Mouse (Mus musculus) megakaryocyte, embryonic 14.5 days (primary cell): ENCODE results near the gene Gm5771. TPM values are rescaled to one million over a fixed set of nuclear protein-coding genes. Genes with fewer than 3 reads are reported as not detected.
"Not testable (repeated sequence)": the region's sequence is repeated elsewhere in the genome, so short reads cannot be mapped to it uniquely, and the experiment has no call there.

Experiments used
- H3K27me3 ChIP-seq: replicated peaks from 2 replicates; pipeline ENCODE3; 2012; ENCODE audit warnings: inconsistent platforms
- H3K36me3 ChIP-seq: replicated peaks from 2 replicates; pipeline ENCODE3; 2012; ENCODE audit warnings: low read length, inconsistent platforms, mixed read lengths
- H3K4me1 ChIP-seq: 2 replicates; pipeline ENCODE4 v1.6.1; 2012; ENCODE audit warnings: inconsistent platforms
- H3K4me3 ChIP-seq: replicated peaks from 2 replicates; pipeline ENCODE3; 2012; ENCODE audit warnings: moderate library complexity, mild to moderate bottlenecking, inconsistent platforms
- H3K9me3 ChIP-seq: 2 replicates; pipeline ENCODE4 v1.6.1; 2012; ENCODE audit warnings: inconsistent platforms
- FLI1 ChIP-seq: IDR thresholded peaks from 2 replicates; pipeline ENCODE4 v1.6.1; 2012; ENCODE audit warnings: low read length, inconsistent platforms, mixed read lengths
- GATA1 ChIP-seq: IDR thresholded peaks from 3 replicates; pipeline ENCODE4 v1.6.1; 2012; ENCODE audit warnings: mixed read lengths, low read length, inconsistent platforms, borderline replicate concordance
- polyA plus RNA-seq: library from polyadenylated mRNA; stranded (reverse); fragments of >175 nt; gene quantifications from 2 replicates; pipeline ENCODE4 v1.2.3, GENCODE M21; 2012; ENCODE audit warnings: low replicate concordance; ENCODE audit not compliant: insufficient read depth

Gm5771 gene
- not detected in 2 replicates for polyA plus RNA-seq

DNA sequence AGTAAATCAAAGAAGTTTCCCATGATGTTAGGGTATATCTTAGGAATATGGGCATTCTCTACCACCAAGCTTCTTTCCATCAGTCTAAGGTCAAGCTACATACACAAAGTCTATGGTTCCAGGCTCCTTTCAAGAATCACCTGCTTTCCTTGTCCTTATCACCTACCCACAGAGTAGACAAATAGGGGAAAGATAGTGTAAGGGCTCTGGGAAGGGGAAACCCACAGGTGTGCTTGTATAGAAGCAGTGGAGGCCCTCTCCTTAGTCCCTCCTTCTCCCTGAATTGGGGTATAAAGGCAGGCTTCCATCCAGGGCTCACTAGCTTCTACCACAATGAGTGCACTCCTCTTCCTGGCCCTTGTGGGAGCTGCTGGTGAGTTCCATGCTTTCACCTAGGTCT, at the start of gene Gm5771:
Gene Gm5771 (plus strand): TSS at position 301 of the 400 bp plus-strand sequence.
- not testable (repeated sequence) for H3K4me3 ChIP-seq, H3K4me1 ChIP-seq, H3K27me3 ChIP-seq, H3K9me3 ChIP-seq, H3K36me3 ChIP-seq

DNA sequence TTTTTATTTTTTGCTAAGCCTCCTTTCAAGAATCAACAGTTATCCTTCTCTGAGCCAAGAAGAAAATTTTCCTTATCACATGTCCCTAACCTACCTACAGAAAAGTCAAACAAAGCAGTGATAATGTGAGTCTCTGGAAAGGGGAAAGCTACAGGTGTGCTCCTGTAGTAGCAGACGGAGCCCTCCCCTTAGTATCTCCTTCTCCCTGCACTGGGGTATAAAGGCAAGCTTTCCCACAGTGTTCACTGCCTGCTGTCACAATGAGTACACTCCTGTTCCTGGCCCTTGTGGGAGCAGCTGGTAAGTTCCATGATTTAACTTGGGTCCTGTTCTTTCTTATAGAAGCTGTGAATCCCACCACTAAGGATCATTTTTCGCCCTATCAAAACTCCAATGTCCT, 38.2 kb upstream of the Gm5771 start, which contains the start of gene Try10:
Gene Try10 (plus strand): TSS at position 174 of the 400 bp plus-strand sequence.
- H3K9me3 ChIP-seq, result no peaks in the 10 kb centered on the region
- no peaks in the 10 kb centered on the region for H3K27me3 ChIP-seq
- TF ChIP-seq GATA1 (no peak), FLI1 (no peak)
- H3K4me1 ChIP-seq, result no peaks in the 10 kb centered on the region
- H3K36me3 ChIP-seq, result no peaks in the 10 kb centered on the region
- no peak within 1 kb of the TSS for H3K4me3 ChIP-seq

DNA sequence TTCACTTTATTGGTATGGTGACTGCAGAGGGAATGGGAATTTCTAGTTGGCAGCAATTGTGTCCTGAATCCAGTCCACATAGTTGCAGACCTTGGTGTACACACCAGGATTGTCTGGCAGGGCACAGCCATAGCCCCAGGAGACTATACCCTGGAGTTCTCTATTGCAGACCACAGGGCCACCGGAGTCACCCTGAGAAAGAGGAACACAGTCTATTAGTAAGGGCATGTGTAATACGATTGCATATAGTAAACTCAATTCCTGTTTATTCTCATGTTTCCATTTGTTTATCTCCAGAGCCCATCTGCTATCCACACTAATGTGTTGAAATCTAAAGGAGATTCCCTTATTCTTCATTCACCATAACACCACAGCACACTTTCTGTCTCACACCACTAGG, 18.4 kb upstream of the Gm5771 start:
- H3K36me3 ChIP-seq, H3K4me1 ChIP-seq, H3K27me3 ChIP-seq, H3K4me3 ChIP-seq, H3K9me3 ChIP-seq: not testable (repeated sequence)

DNA sequence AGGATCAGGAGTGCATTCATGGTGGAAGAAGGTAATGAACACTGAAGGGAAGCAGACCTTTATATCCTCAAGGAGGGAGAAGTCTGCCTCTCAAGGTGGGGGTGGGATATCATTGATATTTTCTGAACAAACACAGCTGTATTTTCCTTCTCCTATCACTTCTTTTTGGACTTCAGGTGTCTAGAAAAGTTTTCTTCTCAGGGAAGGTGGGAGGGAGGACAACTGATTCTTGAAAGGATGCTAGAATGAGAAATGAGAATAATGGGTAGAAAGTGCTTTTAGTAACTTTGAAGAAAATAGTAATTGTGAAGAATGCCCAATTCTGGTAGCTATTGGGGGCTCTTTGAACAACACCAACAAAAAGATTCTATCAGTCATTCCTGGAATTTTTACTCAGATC, 14.6 kb upstream of the Gm5771 start, which contains the start of gene Prss3:
Gene Prss3 (minus strand): TSS at position 101 of the 400 bp plus-strand sequence.
- not testable (repeated sequence) for H3K27me3 ChIP-seq, H3K4me3 ChIP-seq, H3K9me3 ChIP-seq, H3K36me3 ChIP-seq, H3K4me1 ChIP-seq

DNA sequence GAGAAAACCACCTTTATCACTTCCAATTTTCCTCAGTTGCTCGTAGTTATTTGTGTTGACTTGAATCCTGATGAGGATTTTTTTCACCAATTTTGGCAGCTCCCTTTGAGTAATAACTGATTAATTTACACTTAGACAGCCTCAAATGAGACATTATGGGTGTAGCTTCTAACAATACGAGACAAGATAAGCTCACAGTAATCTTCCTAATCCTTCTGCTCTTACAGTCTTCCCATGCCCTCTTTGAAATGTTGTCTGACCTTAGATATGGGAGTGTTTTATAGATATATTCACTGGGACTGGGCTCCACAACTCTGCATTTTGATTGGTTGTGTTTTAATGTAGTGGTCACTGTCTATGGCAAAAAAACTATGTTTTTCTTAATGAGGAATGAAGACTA, 5.4 kb upstream of the Gm5771 start:
- H3K36me3 ChIP-seq, result no peaks in the 10 kb centered on the region
- no peak for TF ChIP-seq GATA1
- TF ChIP-seq FLI1, result no peak
- H3K4me1 ChIP-seq, result no peaks in the 10 kb centered on the region
- no peaks in the 10 kb centered on the region for H3K9me3 ChIP-seq
- no peaks in the 10 kb centered on the region for H3K27me3 ChIP-seq
- H3K4me3 ChIP-seq, result no peak overlapping the region

DNA sequence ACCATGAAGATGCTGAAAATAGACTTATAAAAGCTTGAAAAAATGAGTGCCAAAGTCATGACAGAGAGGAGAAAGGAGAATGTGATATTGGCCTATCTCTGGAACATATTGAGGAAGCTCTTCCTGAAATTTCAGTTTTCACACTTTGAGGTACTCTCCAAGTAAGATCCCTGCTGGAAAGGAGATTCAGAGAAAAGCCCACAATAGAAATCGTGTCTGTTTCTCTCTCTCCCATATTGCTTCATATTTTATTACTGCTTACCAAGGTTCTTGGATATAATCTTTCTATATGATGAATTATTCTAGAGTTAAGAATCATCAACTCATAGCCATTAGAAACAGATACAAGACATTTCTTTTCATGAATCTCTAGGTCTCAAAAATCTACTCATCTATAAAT, 516 bp upstream of the Gm5771 start:
- H3K4me3 ChIP-seq, H3K4me1 ChIP-seq, H3K36me3 ChIP-seq, H3K27me3 ChIP-seq, H3K9me3 ChIP-seq: not testable (repeated sequence)

DNA sequence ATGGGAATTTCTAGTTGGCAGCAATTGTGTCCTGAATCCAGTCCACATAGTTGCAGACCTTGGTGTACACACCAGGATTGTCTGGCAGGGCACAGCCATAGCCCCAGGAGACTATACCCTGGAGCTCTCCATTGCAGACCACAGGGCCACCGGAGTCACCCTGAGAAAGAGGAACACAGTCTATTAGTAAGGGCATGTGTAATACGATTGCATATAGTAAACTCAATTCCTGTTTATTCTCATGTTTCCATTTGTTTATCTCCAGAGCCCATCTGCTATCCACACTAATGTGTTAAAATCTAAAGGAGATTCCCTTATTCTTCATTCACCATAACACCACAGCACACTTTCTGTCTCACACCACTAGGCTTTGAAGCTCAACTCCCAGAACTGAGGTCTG, 50.1 kb downstream of the Gm5771 start:
- H3K9me3 ChIP-seq, H3K36me3 ChIP-seq, H3K4me1 ChIP-seq, H3K27me3 ChIP-seq, H3K4me3 ChIP-seq: not testable (repeated sequence)

DNA sequence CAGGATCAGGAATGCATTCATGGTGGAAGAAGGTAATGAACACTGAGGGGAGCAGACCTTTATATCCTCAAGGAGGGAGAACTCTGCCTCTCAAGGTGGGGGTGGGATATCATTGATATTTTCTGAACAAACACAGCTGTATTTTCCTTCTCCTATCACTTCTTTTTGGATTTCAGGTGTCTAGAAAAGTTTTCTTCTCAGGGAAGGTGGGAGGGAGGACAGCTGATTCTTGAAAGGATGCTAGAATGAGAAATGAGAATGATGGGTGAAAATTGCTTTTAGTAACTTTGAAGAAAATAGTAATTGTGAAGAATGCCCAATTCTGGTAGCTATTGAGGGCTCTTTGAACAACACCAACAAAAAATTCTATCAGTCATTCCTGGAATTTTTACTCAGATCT, 53.9 kb downstream of the Gm5771 start, which contains the start of gene Gm10334:
Gene Gm10334 (minus strand): TSS at position 101 of the 400 bp plus-strand sequence.
- not testable (repeated sequence) for H3K27me3 ChIP-seq, H3K4me3 ChIP-seq, H3K36me3 ChIP-seq, H3K4me1 ChIP-seq, H3K9me3 ChIP-seq

Other genes with a start within 250 kb of the Gm5771 start
- not detected in 2 replicates for gene Try4, start 90.1 kb upstream of the Gm5771 start, polyA plus RNA-seq
- gene Try5, start 75.5 kb upstream of the Gm5771 start, polyA plus RNA-seq, result not detected in 2 replicates
- gene Try10, start 38.3 kb upstream of the Gm5771 start, polyA plus RNA-seq, result not detected in 2 replicates
- gene Prss3, start 14.7 kb upstream of the Gm5771 start, polyA plus RNA-seq, result not detected in 2 replicates
- gene Gm10334, start 53.8 kb downstream of the Gm5771 start, polyA plus RNA-seq, result not detected in 2 replicates
- gene Prss1, start 66.6 kb downstream of the Gm5771 start, polyA plus RNA-seq, result not detected in 2 replicates
- gene Prss2, start 129.4 kb downstream of the Gm5771 start, polyA plus RNA-seq, result not detected in 2 replicates
- gene Ephb6, start 213.1 kb downstream of the Gm5771 start, polyA plus RNA-seq, result 1.9 and 7.7 TPM in 2 replicates
- gene Trpv6, start 244.0 kb downstream of the Gm5771 start, polyA plus RNA-seq, result not detected in 2 replicates